Mouse (Mus musculus): ENCODE measurements around the gene Sfxn2. TPM values are rescaled to one million over a fixed set of nuclear protein-coding genes. Genes with fewer than 3 reads are reported as not detected.
A peak's percentile ranks its signal among the peaks of the same experiment; 100 is the strongest.
"Not testable (repeated sequence)": the region's sequence is repeated elsewhere in the genome, so short reads cannot be mapped to it uniquely, and the experiment has no call there.

Gene Sfxn2
- total RNA-seq, 4 experiments from 2014 or later: 1.6 to 3.0 (median 2.8) TPM

- no peak for DNase-seq (ENCODE audit: low spot score in 2 of 2)
Observed at GRCm38 (mm10) chr19:46542750-46543149, 30.4 kb upstream of the Sfxn2 start.

DNA sequence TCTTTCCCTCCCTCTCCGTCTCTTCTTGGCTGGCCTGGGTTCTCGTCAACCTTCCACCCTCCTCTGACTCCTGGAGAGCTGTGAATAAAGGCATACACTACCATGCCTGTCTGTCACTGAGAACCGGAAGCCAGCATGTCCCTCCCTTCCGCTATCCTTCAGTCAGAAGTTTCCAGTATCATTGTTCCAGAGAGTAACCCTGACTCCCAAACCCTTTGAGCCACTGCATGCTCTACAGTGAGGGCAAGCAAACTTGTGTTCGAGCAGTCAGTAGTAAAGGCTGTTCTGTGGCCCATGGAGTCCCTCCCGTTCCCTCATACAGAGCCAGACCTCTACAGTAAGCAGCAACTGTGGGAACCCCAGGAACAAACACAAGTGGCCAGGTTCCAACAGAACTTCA is 25.6 kb upstream of the Sfxn2 start:
- no peak for DNase-seq (ENCODE audit: low spot score in 2 of 2)

- DNase-seq (ENCODE audit: low spot score in 2 of 2): no peak
Observed at GRCm38 (mm10) chr19:46548110-46548509, 25.1 kb upstream of the Sfxn2 start.

- no peak for DNase-seq (ENCODE audit: low spot score in 2 of 2)
Observed at GRCm38 (mm10) chr19:46550385-46550784, 22.8 kb upstream of the Sfxn2 start.

DNA sequence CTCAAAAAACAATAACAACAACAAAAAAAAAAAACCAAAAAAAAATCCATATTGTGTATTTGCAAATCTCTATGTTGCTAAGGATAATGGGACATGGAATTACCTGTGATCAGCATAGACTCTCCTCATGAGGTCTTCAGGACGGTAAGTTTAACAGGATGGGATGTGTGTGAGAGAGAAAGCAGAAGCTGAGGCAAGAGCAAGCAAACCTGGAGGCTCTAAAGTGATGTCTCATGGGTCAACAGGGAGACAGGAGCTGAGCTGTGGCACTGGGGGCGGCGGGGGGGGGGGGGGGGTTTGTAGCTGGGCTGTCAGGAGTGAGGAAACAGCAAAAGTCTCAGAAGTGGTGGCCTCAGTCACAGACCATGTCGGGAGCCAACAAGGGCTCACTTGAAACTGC is 20.7 kb upstream of the Sfxn2 start:
- DNase-seq (ENCODE audit: low spot score in 2 of 2): no peak

GRCm38 (mm10) chr19:46553541-46553955 is 19.6 kb upstream of the Sfxn2 start:
- no peak for DNase-seq (ENCODE audit: low spot score in 2 of 2)

DNA sequence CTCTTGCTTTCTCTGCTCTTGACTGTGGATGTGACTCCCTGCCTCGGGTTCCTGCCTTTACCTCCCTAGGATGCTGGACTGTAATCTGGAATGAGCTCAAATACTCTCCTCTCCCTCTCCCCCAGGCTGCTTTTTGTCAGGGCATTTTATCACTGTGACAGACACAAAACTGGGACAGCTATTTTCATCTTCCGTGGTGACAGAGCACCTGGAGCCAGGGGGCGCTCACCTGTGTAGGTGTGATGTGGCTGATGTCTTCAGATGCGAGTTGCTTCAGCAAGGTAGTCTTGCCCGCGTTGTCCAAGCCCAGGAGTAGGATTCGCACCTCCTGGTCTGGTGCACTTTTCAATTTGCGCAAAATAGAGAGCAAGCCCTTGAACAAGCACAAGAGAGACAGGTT is 15.2 kb upstream of the Sfxn2 start:
- no peak for DNase-seq (ENCODE audit: low spot score in 2 of 2)

DNA sequence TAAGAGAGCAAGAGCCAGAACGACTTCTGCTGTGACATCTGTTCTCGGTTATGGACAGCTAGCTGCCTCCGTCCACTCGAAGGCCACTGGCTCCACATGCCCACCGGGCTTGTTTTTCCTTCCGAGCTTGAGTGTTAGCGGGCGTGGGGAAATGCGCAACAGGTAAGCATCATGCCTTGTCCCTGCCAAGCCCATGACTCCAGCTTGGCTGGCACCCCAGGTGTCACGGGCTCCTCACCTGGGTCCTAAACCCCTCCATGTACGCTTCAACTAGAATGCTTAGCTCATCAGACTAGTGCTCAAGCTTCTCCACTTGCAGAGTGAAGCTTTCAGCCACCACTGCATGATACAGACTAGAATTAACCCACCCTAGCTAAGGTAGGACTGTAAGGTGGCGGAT is 14.5 kb upstream of the Sfxn2 start:
- no peak for DNase-seq (ENCODE audit: low spot score in 2 of 2)

DNA sequence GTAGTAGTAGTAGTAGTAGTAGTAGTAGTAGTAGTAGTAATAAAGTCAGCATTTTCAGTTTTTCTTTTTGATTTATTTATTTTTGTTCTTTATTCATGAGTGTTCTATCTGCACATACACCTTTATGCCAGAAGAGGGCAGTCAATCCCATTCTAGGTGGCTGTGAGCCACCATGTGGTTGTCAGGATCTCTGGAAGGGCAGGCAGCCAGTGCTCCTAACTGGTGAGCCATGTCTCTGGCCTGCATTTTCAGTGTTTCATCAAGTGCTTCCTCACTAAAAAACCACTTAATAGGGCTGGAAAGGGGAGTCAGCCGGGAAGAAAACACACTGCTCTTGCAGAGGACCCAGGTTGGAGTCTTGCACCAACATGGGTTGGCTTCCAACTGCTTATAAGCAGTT is 11.0 kb upstream of the Sfxn2 start:
- DNase-seq (ENCODE audit: low spot score in 2 of 2): peak; percentile 49 to 74

DNA sequence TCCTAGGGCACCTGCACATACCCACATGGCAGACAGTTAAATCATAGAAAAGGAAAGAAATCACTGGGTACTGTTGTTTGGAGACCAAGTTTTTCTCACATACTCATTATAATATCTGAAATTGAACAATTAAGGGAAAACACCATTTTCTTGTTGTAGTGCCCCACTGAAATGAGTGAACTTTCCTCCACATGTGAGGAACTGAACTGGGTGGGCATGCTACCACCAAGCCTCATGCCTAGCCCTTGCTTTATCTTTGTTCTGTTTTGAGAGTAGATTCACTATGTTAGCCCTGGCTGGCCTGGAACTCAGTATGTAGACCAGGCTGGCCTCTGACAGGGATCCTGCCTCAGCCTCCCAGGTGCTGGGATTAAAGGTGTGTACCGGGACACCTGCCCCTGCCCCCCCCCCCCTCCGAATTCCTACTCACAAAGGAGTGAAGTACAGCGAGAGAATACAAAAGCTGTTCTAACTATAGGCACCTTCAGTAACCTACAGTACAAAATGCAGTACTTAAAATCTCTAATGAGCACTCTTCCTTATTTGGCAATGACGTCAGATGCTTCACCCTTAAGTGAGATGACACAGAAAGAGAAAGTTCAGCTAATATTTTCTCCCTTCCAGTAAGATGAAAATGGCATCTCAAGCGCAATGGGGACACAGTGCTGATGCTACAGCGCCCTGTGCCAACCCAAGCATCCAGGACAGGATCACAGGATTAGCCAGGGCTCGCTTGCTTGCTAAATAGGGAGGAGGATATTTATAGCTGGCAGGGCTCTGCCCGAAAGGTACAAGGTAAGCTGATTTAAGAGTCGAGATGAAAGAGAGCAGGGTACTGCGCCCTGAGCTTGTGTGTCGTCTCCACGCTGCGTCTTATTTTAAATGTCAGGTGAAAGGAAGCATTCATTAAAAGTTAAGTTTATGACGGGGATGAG is 10.3 kb upstream of the Sfxn2 start:
- peak; percentile 63 to 80 for DNase-seq (ENCODE audit: low spot score in 2 of 2)

DNA sequence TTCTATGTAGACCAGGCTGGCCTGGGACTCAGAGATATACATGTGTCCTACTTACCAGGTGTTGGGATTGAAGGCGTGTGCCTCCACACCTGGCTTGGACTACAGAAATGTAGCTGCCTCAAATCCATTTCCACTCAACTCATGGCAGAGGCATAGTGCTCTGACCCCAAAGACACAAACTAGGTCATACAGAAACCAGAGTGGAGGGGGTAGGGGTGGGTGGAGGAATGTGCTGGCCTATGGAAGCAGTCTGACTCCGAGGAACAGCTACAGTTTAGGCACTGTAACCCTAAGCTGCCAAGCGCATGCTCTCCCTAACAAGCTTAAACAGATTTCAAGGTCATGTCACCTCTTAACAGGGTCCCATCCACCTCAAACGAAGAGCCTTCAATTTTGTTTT is 9.6 kb upstream of the Sfxn2 start:
- DNase-seq (ENCODE audit: low spot score in 2 of 2): peak in 1 of 2 experiments; percentile 24

DNA sequence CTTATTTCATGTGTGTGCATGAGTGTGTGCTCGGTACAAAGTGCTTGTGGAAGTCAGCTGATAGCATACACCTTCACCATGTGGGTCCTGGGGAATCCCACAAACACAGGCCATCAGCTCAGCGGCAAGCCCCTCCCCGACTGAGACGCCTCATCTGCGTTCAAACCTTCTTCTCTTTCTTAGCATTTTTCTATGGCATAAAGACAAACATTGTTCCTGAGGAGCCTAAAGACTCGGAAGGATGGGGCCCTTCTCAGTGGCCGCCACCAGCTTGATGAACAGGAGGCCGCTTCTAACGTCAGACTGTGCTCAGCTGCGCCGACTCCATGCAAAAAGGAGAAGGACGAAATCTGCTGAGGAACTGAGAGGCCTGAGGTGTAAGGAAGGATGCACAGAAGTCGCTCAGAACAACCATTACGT is 9.1 kb upstream of the Sfxn2 start:
- DNase-seq (ENCODE audit: low spot score in 2 of 2): no peak

DNA sequence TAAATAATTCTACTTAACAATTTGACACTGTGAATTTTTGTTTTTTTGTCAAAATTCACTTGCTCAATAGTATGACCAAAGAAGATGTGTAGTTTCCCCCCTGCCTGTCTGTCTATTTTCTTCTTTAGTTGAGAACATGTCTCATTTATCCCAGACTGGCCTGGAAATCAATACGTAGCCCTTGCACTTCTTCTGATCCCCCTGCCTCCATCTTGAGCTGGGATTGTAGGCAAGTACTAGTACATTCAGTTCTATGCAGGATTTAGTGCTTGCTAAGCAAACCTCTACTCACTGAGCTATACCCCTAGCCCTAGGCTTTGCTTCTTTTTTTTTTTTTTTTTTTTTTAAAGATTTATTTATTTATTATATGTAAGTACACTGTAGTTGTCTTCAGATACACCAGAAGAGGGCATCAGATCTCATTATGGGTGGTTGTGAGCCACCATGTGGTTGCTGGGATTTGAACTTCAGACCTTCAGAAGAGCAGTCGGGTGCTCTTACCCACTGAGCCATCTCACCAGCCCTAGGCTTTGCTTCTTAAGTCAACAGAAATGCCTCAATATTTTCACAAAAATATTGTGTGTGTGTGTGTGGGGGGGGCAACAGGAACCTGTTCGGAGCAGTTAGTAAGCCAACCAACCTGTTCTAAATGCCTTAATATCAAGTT is 1.8 kb upstream of the Sfxn2 start:
- not testable (repeated sequence) for DNase-seq (ENCODE audit: low spot score in 2 of 2)

DNA sequence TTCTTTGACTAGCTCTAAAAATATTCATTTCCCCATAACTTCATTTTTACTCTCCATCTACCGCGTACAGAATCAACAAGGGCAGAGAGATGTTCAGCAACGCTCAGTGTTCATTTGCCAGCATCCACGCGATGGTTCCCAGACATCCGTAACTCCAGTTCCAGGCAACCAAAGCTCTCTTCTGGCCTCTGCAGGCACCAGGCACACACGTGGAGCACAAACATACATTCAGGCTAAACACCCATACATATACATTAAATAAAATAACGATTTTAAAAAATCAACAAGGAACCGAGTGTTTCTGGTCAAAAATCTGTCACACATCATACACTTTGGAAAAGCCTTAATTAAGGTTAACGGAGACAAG is 1.3 kb upstream of the Sfxn2 start:
- DNase-seq (ENCODE audit: low spot score in 2 of 2): no peak

GRCm38 (mm10) chr19:46572548-46572947 is 617 bp upstream of the Sfxn2 start:
- no peak for DNase-seq (ENCODE audit: low spot score in 2 of 2)

GRCm38 (mm10) chr19:46573990-46574389 is 825 bp downstream of the Sfxn2 start:
- DNase-seq (ENCODE audit: low spot score in 2 of 2): no peak

DNA sequence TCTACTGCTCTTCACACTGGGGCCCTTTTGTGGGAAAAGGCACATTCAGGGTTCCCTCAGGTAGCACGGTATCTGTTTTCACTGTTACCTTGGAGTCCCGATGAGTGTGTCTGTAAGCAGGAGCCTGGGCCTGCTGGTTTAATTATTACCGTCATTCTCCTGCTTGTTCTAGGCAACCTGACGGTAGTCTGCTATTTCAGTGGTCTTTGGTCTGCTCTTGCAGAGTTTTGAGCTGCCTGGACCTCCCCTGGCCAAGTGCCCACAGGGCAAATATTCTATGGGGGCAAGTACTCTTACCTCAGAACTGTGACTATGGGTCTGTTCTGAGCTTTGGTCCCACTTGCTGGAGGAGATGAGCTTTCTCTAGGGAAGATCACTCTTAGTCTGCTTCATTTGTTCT is 2.0 kb downstream of the Sfxn2 start:
- no peak for DNase-seq (ENCODE audit: low spot score in 2 of 2)

- peak; percentile 64 to 77 for DNase-seq (ENCODE audit: low spot score in 2 of 2)
Observed at GRCm38 (mm10) chr19:46587823-46588508, 14.8 kb downstream of the Sfxn2 start.

- DNase-seq (ENCODE audit: low spot score in 2 of 2): no peak
Observed at GRCm38 (mm10) chr19:46591575-46591974, 18.4 kb downstream of the Sfxn2 start.

DNA sequence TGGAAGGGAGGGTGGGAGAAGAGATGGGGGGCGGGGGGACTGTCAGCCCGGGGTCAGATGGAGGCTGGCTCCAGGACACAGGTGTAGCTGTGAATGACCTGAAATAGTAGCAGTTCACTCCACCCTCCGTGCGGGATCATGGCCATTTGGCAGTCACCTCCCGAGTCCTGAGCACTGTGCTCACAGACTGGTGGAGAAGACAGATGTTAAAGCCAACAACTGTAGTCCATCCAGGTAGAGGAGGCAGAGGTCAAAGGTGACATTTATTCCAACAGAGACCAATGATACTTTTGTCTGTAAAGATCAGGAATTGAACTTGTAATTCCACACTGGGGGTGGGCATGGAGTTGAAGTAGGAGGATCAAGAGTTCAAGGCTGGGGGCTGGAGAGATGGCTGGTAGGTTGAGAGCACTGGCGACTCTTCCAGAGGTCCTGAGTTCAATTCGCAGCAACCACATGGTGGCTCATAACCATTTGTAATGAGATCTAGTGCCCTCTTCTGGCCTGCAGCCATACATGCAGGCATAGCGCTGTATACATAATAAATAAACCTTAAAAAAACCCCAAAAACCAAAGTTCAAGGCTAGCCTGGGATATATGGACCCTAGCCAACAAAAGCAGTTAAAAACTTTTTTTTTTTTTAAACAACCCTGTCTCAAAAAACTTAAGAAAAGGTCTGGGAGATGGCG is 19.7 kb downstream of the Sfxn2 start:
- DNase-seq (ENCODE audit: low spot score in 2 of 2): no peak

DNA sequence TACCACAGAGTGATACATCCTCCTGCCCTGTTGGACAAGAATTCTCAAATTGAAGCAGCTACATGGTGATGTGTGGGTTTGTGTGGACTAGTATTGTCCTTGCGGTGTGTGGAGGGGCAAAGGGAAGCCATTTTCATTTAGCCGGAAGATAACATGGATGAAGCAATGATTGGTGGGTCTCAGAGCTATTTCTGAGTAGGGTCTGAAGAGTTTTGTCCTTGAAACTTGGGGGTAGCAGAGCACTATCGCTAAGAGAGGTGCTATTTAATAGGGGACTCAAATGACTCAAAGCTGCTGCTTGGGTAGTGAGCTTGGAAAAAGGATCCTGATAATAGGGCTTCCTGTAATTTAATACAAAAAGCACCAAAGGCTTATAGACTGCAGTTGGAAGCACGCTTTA is 25.0 kb downstream of the Sfxn2 start:
- DNase-seq (ENCODE audit: low spot score in 2 of 2): no peak

Data from gastrocnemius, adult 8-10 months (tissue).